Mouse (Mus musculus) right cerebral cortex, adult 2 months (tissue): ENCODE results near the gene Slfn8.
"Not testable (repeated sequence)": the region's sequence is repeated elsewhere in the genome, so short reads cannot be mapped to it uniquely, and the experiment has no call there.

Experiments used
- DNase-seq, 2 experiments: peaks; one replicate each; pipeline ENCODE4 v3.0.0; 2021 to 2022; ENCODE audit warnings: low spot score in 2 of 2

Slfn8 gene

DNA sequence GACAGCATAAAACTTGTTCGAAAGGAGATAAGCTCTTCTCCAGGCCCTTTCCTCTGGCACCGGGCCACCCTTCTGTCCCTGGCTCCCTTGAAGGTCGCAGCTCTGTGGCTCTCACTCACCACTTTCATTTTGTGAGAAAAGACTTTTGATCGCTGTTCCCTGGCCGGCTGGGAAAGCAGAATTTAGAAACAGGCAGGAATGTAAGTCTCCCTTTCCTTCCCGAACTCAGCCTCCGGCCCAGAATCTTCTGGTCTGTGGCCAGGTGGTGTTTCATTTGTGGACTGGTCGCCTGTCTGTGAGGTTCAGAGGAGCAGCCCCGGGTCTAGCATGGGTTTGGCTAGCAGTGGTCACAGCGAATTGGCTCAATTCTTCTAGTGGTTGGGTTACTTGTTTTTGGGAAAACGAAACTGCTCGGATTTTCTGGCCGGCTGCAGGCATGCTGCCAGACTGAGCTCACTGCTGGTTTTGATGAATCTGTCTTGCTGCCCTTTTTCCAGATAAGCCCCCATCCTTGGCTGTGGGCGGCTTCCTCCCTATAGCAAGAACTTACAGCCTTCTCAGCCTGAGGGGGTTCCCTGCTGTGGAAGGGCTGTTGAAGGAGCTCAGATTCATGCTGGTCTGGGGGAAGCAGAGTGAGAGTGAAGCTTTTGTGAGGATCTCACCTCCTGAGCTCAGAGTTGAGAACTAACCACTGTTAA lies 29.0 kb downstream of the Slfn8 start, which contains the start of gene Slfn9:
TSS of gene Slfn9 (minus strand) at position 362 of the 698 bp plus-strand sequence.
- peak; percentile 29 to 38 for DNase-seq

DNA sequence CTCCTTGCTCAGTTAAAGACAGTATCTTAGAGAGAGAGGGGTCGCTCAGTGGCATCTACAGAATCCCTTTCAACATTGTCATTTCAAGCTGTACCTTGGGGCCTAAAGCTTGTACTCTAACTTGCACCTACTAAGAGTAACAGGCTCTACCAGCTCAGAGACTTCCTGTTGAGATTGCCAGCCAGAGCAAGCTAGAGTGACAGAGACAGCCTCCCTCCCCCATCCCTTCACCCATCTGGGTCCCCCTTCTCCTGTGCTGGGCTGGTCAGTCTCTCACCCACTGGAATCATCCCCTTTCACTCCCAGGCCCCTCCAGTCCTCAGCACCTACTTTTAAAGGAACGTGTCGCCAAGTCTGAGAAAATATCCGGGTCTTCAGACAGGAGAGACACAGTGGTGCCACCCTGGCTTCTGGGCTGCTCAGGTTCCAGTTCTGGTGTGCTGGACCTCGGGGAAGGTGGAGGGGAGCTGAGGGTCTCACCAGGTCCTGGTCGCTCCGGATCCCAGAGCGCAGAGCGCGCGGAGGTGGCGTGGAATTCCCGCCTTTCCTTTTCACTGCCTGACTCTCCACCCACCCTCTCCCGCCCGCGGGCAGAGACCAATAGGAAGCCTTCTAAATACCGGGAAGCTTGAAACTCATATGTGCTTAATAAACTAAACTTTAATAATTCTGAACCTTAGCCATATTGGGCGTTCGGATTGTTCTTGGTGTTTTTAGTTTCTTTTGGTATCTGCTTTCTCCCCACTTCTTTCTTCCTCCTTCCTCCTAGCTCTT lies 29.8 kb downstream of the Slfn8 start:
- DNase-seq = not testable (repeated sequence)

DNA sequence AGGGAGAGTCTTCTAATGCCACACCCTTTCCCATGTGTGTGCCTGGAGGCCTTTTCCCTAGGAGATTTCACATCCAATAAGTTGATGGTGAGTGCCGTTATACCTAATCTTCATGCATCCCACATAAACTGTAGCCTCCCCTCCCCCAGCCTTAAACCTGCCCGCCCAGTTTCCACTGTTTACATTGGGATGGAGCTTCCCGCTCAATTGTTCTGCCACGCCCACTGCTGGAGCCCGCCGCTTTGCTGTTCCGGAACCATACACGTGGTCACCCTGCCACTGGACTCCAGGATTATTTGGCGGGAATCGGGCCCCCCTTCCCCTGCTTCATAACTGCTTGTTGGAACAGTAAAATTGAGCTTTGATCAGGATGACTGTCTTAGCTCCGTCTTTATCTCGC lies 31.3 kb downstream of the Slfn8 start:
- no peak for DNase-seq

DNA sequence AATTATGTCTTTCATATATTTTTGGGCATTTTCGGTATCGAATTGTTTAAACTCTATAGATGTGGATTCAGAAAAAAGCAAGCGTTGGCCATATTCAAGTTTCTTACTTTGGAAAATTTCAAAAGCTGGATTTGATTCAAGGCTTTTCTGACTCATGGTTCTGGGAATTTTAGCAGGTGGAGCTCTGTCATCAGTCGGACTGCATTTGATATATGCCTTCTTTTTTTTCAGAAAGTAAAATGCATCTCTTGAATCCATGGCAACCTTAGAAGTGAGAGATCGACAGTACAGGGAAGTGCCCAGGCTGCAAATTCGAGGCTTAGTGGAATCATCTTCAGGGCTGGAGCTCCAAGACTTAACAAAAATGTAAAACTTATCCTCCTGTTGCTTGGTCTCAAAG lies 33.0 kb downstream of the Slfn8 start:
- no peak for DNase-seq

DNA sequence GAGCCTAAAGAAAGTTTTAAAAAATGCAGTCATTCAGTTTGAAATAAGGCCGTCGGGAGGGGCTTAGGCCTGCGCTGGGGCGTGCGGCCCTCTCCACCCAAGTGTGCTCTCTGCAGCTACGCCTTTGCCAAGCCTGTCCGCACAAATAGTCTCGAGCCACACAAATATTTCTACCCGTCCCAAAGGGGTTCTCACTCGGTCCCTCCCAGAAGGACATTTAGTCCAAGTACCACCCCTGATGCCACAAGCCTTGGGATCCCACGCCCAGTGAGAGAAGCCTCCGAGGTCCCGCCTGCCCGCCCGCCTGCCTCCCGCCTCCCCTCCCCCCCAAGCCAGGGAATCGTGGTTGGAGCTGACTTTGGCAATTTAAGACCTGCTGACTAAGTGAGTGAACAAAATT lies 37.4 kb downstream of the Slfn8 start:
- DNase-seq = no peak

DNA sequence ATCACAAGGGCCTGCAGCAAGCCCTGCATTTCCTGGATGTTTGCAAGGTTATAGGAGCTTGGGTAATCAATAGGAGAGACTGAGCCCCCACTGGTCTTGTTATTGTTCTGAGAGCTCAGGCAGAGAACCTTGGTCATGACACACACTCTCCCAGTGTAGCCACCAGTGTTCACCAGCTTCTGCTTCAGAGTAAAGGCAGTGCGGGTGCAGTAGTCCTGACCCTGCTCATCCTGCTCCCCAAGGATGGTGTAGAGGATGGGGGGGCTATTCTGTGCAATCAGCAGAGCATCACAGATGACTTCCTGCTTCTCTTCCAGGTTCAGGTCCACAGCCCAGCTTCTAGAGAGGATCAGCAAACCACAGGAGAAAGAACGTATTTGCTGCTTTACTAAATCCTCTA lies 38.2 kb downstream of the Slfn8 start:
- not testable (repeated sequence) for DNase-seq

DNA sequence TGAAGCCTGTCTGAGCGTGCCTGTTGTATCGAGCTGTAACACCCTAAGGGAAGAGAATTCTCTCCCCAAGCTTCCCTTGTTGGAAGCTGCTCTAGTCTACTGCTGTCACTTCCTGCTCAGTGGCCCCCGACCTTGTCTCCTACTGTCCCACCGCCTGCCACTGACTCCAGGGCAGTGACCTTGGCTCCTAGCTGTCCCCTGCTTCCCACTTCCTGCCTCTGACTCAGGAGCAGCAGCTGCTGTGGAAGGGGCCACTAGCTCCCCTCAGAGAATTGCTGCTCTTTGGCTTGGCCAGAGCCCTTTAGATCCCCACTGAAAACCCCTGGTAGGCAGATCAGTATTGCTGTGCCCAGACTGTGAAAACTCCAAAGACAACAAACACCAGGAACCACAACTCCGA lies 46.7 kb downstream of the Slfn8 start:
- no peak for DNase-seq

DNA sequence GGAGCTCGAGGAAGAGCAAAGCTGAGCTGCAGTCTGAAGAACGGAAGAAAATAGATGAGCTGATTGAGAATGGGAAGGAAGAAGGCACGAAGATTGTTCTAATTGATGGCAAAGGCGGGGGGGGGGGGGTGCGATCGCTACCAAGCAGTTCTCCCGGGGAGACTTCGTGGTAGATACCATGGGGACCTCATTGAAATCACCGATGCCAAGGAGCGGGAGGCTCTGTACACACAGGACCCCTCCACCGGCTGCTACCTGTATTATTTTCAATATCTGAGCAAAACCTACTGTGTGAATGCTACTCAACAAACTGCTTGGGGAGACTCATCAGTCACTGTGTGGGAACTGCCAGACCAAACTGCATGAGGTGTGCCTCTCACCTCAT lies 49.0 kb downstream of the Slfn8 start:
- DNase-seq = no peak

DNA sequence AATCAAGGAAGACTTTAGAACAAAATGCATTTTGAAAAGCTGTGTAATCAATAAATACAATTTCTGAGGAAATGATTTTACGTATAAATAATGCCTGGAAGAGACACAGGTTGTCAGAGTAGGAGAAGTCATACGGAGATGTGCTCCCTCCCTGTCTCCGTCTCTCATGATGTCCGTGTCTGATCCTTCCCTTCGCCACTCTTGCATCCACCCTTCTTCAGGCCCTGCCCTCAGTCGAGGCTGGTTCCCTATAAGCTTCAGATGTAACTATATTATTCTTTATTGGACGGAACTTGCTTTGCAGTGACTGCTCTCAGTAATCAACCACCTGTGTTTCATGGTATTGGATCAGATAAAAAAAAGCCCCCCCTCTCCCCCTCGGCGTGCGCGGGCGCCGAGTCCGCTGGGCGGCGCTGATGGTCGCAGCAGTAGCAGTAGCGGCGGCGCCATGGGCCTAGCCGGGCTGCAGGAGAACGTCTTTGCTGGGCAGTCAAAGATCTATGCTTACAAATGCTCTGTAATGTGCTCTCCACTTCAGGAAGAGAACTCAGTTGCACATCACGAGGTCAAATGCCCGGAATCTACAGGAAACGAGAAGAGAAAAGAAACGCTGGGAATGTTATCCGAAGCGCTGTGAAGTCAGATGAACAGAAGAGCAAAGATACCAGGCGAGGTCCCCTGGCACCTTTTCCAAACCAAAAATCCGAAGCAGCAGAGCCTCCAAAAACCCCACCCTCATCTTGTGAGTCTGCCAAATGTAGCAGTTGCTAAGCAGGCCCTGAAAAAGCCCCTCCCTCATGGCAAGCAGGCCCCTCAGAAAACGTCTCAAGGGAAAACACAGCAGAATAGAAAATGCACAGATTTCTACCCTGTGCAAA lies 49.7 kb downstream of the Slfn8 start:
- DNase-seq = peak; percentile 13 to 16

DNA sequence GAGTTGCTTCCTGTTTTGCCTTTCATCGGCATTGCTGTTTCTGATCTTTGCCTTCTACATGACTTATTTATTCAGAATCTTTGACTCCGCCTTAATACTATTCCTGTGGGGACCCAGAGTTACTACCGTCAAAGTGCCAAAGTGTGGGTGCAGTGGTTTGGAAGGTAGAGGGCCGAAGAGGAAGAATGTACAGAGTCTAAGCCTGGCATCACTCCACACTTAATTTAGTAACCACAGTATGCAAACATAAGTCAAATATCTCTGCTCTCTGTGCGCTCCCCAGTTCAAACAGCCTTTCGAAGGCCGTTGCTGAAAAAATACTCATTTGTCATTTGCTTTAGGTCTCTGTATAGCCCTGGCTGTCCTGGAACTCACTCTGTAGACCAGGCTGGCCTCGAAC lies 58.4 kb downstream of the Slfn8 start:
- DNase-seq = no peak

DNA sequence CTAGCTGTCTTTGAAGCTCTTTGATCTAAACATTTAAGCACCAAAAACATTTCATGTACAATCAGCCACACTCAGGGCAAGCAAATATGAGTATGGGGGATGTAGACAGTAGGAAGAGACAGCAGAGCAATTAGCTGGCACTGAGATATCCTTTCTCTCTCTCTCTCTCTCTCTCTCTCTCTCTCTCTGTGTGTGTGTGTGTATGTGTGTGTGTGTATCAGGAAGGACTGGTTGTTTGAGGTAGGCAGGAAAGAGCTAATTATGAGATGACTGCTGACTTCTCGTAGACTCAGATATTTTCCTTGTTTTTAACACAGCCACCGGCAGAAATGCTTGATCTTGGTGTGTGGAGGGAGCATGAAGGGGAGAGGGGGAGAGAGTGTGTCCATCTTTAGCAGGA lies 58.9 kb downstream of the Slfn8 start:
- DNase-seq = no peak

DNA sequence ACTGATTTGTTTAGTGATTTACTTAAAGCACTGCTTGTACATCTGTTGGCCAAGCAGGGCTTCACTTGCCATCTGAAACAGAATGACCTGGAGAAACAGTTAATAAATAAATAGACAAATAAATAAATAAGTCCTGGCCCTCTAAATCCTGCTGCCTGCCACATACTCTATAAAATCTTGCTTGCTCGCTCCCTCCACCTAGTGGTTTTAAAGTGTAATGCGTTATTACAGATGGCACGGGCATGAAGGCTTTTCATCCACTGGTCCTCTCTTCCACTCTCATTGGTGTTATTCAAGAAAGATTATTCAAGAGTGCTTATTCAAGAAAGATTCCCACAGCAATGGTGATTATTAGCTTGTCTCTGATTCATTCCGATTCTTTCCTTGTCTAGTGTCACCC lies 61.0 kb downstream of the Slfn8 start:
- peak; percentile 12 to 32 for DNase-seq

DNA sequence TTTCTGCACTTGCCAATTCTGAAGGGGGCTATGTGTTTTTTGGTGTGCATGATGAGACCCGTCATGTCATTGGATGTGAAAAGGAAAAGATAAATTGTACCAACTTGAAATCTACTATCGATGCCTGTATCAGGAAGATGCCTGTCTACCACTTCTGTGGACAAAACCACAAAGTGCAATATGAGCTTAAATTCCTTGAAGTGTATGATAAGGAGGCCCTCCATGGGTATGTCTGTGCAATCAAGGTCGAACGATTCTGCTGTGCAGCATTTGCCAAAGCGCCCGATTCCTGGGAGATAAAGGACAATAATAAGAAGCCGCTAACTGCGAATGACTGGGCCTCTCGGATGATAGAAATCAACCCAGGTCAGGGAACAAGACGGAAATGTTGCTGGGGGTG lies 63.7 kb downstream of the Slfn8 start:
- no peak for DNase-seq

DNA sequence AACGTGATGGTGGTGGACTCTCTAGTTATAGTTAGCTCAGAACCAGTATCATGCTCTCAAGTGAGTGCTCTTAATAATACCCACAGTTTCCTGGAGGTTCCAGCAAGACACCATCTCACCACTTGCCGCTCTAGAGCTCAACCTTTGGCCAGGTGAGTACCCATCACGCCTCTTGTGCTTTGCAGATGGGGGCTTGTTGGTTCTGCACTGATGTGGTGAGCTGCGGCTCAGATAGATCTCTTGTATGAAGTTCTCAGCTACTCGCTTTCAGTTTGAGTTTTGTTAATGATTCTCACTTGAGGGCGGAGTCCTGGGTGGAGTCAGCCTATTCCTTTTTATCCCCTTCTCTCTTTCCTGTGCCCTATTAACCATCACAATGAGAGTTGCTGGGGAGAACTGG lies 66.0 kb downstream of the Slfn8 start:
- DNase-seq = no peak

DNA sequence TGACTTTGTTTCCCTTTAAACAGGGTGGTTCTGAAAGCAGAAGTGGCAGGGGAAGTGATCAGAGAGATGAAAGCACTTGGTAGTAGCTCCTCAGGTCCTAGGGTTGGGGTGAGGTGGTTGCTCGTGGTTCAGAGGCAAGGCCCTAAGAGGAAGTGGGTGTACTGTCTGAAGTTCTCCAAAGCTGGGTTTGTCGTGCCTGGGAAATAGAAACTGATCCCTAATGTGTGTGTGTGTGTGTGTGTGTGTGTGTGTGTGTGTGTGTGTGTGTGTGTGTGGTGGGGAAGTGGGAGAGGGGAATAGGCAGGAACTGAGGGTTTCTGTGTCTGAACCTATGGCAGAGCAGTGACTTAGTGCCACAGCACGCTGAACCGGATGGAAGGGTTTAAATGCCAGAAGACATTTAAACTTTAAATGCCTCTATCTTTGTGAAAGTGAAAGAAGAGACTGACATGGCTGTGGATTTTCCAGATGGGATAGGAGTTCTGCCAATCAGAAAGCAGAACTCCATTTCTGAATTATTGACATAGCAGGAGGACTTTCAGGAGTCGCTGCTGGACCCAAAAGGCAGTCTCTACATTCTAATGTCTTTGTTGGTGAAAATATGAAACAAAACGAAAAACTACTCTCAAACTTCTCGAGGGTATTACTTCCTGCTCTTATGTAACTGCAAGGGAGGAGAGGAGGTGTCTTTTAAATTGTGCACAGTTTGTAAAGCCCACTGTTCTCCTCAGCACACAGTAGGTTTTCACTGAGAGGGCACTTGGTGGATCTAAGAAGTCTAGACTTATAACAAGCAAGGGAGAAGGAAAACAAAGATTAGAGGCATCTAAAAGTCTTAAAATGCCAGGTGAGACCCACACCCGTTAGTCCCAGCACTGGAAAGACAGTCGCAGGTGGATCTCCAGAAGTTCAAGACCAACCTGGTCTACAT lies 67.7 kb downstream of the Slfn8 start:
- no peak for DNase-seq
